Mouse (Mus musculus): ENCODE data around the gene Lhx5. TPM values are rescaled to one million over a fixed set of nuclear protein-coding genes. Genes with fewer than 3 reads are reported as not detected.

Lhx5 gene
- total and polyA plus RNA-seq, 2 experiments from 2014 or later = 14.7 to 27.0 TPM

GRCm38 (mm10) chr5:120468336-120468735 lies 36.8 kb downstream of the Lhx5 start:
- 86% methylated on average over 5 of the region's 5 CpGs for WGBS
- no peak for ATAC-seq (ENCODE audit: low FRiP score)

GRCm38 (mm10) chr5:120468830-120469229 lies 37.3 kb downstream of the Lhx5 start:
- WGBS = 94% methylated on average over 6 of the region's 6 CpGs
- Histone ChIP-seq H3K9me3 (ENCODE audit: low read length) (no peaks in the 10 kb centered on the region), H3K4me1 (ENCODE audit: insufficient read depth, low read length) (no peaks in the 10 kb centered on the region), H3K36me3 (ENCODE audit: insufficient read depth, low read length) (no peaks in the 10 kb centered on the region), H3K9ac (replicated peaks; ENCODE audit: low read length, poor library complexity, severe bottlenecking) (no peak overlapping the region), H3K27me3 (ENCODE audit: insufficient read depth, low read length) (no peaks in the 10 kb centered on the region), H3K4me3 (ENCODE audit: low read depth, low read length) (no peak overlapping the region), H3K27ac (ENCODE audit: low read depth, low read length) (no peak overlapping the region), H3K4me2 (ENCODE audit: low read depth, low read length, poor library complexity, severe bottlenecking) (no peak overlapping the region)
- no peak for TF ChIP-seq CTCF (IDR thresholded peaks at IDR 0.05)
- DNase-seq (ENCODE audit: low spot score) (no peak), ATAC-seq (ENCODE audit: low FRiP score) (no peak)

More at GRCm38 (mm10) chr5:120468336-120468735, 36.8 kb downstream of the Lhx5 start:
- DNase-seq (ENCODE audit: low spot score) = no peak
- Histone ChIP-seq H3K27me3 (ENCODE audit: insufficient read depth, low read length) (no peaks in the 10 kb centered on the region), H3K9ac (replicated peaks; ENCODE audit: low read length, poor library complexity, severe bottlenecking) (no peak overlapping the region), H3K4me2 (ENCODE audit: low read depth, low read length, poor library complexity, severe bottlenecking) (no peak overlapping the region), H3K4me1 (ENCODE audit: insufficient read depth, low read length) (no peaks in the 10 kb centered on the region), H3K4me3 (ENCODE audit: low read depth, low read length) (no peak overlapping the region), H3K36me3 (ENCODE audit: insufficient read depth, low read length) (no peaks in the 10 kb centered on the region), H3K9me3 (ENCODE audit: low read length) (no peaks in the 10 kb centered on the region), H3K27ac (ENCODE audit: low read depth, low read length) (no peak overlapping the region)
- TF ChIP-seq CTCF (IDR thresholded peaks at IDR 0.05) = no peak

- H3K27me3 ChIP-seq (ENCODE audit: insufficient read depth, low read length) = no peaks in the 10 kb centered on the region
- ATAC-seq (ENCODE audit: low FRiP score) (no peak), DNase-seq (ENCODE audit: low spot score) (no peak)
- 67% methylated on average over 4 of the region's 4 CpGs for WGBS
- no peak overlapping the region for H3K9ac ChIP-seq (replicated peaks; ENCODE audit: low read length, poor library complexity, severe bottlenecking)
- no peak overlapping the region for H3K4me3 ChIP-seq (ENCODE audit: low read depth, low read length)
- H3K36me3 ChIP-seq (ENCODE audit: insufficient read depth, low read length) = no peaks in the 10 kb centered on the region
- H3K4me1 ChIP-seq (ENCODE audit: insufficient read depth, low read length) = no peaks in the 10 kb centered on the region
- TF ChIP-seq CTCF (IDR thresholded peaks at IDR 0.05) = no peak
- no peak overlapping the region for H3K4me2 ChIP-seq (ENCODE audit: low read depth, low read length, poor library complexity, severe bottlenecking)
- H3K27ac ChIP-seq (ENCODE audit: low read depth, low read length) = no peak overlapping the region
- no peaks in the 10 kb centered on the region for H3K9me3 ChIP-seq (ENCODE audit: low read length)
Measured at GRCm38 (mm10) chr5:120471538-120471937, 40.0 kb downstream of the Lhx5 start.

- 86% methylated on average over 8 of the region's 8 CpGs for WGBS
- no peak for ATAC-seq (ENCODE audit: low FRiP score)
- no peak within 1 kb of the TSS for H3K27ac ChIP-seq (ENCODE audit: low read depth, low read length)
- H3K9me3 ChIP-seq (ENCODE audit: low read length) = no peaks in the 10 kb centered on the region
- H3K4me2 ChIP-seq (ENCODE audit: low read depth, low read length, poor library complexity, severe bottlenecking) = no peak within 1 kb of the TSS
- TF ChIP-seq CTCF (IDR thresholded peaks at IDR 0.05) = no peak
- no peak within 1 kb of the TSS for H3K4me3 ChIP-seq (ENCODE audit: low read depth, low read length)
- H3K36me3 ChIP-seq (ENCODE audit: insufficient read depth, low read length) = no peaks in the 10 kb centered on the region
- H3K9ac ChIP-seq (replicated peaks; ENCODE audit: low read length, poor library complexity, severe bottlenecking) = no peak within 1 kb of the TSS
- DNase-seq (ENCODE audit: low spot score) = no peak
- no peaks in the 10 kb centered on the region for H3K4me1 ChIP-seq (ENCODE audit: insufficient read depth, low read length)
- H3K27me3 ChIP-seq (ENCODE audit: insufficient read depth, low read length) = no peaks in the 10 kb centered on the region
Measured at GRCm38 (mm10) chr5:120472770-120473169, 41.3 kb downstream of the Lhx5 start, which contains the start of gene Sdsl. Sdsl (minus strand) TSS chr5:120472810.

DNA sequence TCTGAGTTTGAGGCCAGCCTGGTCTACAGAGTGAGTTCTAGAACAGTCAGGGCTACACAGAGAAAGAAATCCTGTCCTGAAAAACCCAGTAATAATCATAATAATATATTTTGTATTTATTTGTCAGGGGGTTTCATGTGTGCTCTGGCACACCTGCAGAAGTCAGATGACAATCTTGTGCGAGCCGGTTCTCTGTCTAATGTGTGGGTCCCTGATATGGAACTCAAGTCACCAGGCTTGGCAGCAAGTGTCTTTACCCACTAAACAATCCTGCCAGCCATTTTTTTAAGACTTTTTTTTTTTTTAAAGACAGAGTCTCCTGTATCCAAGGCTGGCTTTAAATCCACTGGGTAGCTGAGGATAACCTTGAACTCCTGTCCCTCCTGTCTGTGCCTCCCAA lies 41.9 kb downstream of the Lhx5 start:
- WGBS = 98% methylated on average over 2 of the region's 2 CpGs
- no peaks in the 10 kb centered on the region for H3K36me3 ChIP-seq (ENCODE audit: insufficient read depth, low read length)
- H3K4me2 ChIP-seq (ENCODE audit: low read depth, low read length, poor library complexity, severe bottlenecking) = no peak overlapping the region
- no peak for DNase-seq (ENCODE audit: low spot score)
- no peaks in the 10 kb centered on the region for H3K27me3 ChIP-seq (ENCODE audit: insufficient read depth, low read length)
- TF ChIP-seq CTCF (IDR thresholded peaks at IDR 0.05) = no peak
- no peak overlapping the region for H3K9ac ChIP-seq (replicated peaks; ENCODE audit: low read length, poor library complexity, severe bottlenecking)
- no peak for ATAC-seq (ENCODE audit: low FRiP score)
- H3K4me1 ChIP-seq (ENCODE audit: insufficient read depth, low read length) = no peaks in the 10 kb centered on the region
- no peak overlapping the region for H3K27ac ChIP-seq (ENCODE audit: low read depth, low read length)
- H3K9me3 ChIP-seq (ENCODE audit: low read length) = no peaks in the 10 kb centered on the region
- H3K4me3 ChIP-seq (ENCODE audit: low read depth, low read length) = no peak overlapping the region

- Histone ChIP-seq H3K4me2 (ENCODE audit: low read depth, low read length, poor library complexity, severe bottlenecking) (no peak overlapping the region), H3K36me3 (ENCODE audit: insufficient read depth, low read length) (no peaks in the 10 kb centered on the region), H3K27me3 (ENCODE audit: insufficient read depth, low read length) (no peaks in the 10 kb centered on the region), H3K4me3 (ENCODE audit: low read depth, low read length) (no peak overlapping the region), H3K4me1 (ENCODE audit: insufficient read depth, low read length) (no peaks in the 10 kb centered on the region), H3K27ac (ENCODE audit: low read depth, low read length) (no peak overlapping the region), H3K9ac (replicated peaks; ENCODE audit: low read length, poor library complexity, severe bottlenecking) (no peak overlapping the region), H3K9me3 (ENCODE audit: low read length) (no peaks in the 10 kb centered on the region)
- ATAC-seq (ENCODE audit: low FRiP score) = no peak
- no peak for DNase-seq (ENCODE audit: low spot score)
- no peak for TF ChIP-seq CTCF (IDR thresholded peaks at IDR 0.05)
- 50% methylated on average over 8 of the region's 8 CpGs for WGBS
Measured at GRCm38 (mm10) chr5:120475861-120476260, 44.4 kb downstream of the Lhx5 start.

Data from midbrain, postnatal 0 days (tissue).